Mouse (Mus musculus) left cerebral cortex, postnatal 14 days (tissue): ENCODE data around the gene Zc3h8. TPM values are rescaled to one million over a fixed set of nuclear protein-coding genes. Genes with fewer than 3 reads are reported as not detected.

Source experiments
- DNase-seq, 2 experiments: peaks; one replicate each; pipeline ENCODE4 v3.0.0; 2021 to 2022; ENCODE audit warnings: low spot score in 2 of 2, mixed read lengths in 1 of 2
- intact Hi-C: fragments of 180-260 bp; cut with DNase I; formaldehyde crosslinking; loops from one replicate; pipeline ENCODE4 v1.15.1; 2025
- long read RNA-seq, 2 experiments: library from polyadenylated mRNA; stranded (forward); transcript quantifications; one replicate each; pipeline ENCODE4 v2.0.0; 2021
- total RNA-seq, 2 experiments: library from RNA; stranded (reverse); gene quantifications; 2 replicates each; pipeline ENCODE4 v1.2.3; 2021

The Zc3h8 gene
- total RNA-seq = 1 to 10 TPM; 6.7 to 7.0 TPM
- long read RNA-seq, experiment 1, transcript Zc3h8-201 (9 exons, 1,624 nt) = major isoform, 12 of 20 reads
- long read RNA-seq, experiment 1, partial matches to known transcripts = 3 of 20 reads
- long read RNA-seq, experiment 1, other reads (novel, unspliced or antisense) = 5 of 20 reads
- long read RNA-seq, experiment 2, transcript Zc3h8-201 (9 exons, 1,624 nt) = major isoform, 12 of 20 reads
- long read RNA-seq, experiment 2, partial matches to known transcripts = 1 of 20 reads
- long read RNA-seq, experiment 2, other reads (novel, unspliced or antisense) = 7 of 20 reads

GRCm38 (mm10) chr2:128943538-128944528 is at the start of gene Zc3h8:
Zc3h8 (minus strand) TSS chr2:128944077.
- intact Hi-C loops = loop anchor here (5.0 to 10.0 kb wide), 2 partner anchors 82 to 491 kb away; partner anchors contain the start of gene Fbln7
- DNase-seq = peak; percentile 97 to 98

- DNase-seq = peak in 1 of 2 experiments; percentile 9
- intact Hi-C loops = no loop called here
Measured at GRCm38 (mm10) chr2:128984746-128985145, 40.9 kb upstream of the Zc3h8 start.

- intact Hi-C loops = no loop called here
- DNase-seq = no peak
Measured at GRCm38 (mm10) chr2:128975572-128975971, 31.7 kb upstream of the Zc3h8 start.

GRCm38 (mm10) chr2:128972301-128972700 is 28.4 kb upstream of the Zc3h8 start:
- intact Hi-C loops = no loop called here
- DNase-seq = no peak

- no peak for DNase-seq
- intact Hi-C loops = no loop called here
Measured at GRCm38 (mm10) chr2:128968475-128969083, 24.7 kb upstream of the Zc3h8 start.

GRCm38 (mm10) chr2:128967661-128968441 is 24.0 kb upstream of the Zc3h8 start, which contains the start of gene Gm10762:
Gm10762 (minus strand) TSS chr2:128967725.
- intact Hi-C loops = no loop called here
- peak; percentile 62 to 66 for DNase-seq

- intact Hi-C loops = no loop called here
- peak; percentile 98 to 99 for DNase-seq
Measured at GRCm38 (mm10) chr2:128966641-128967580, 23.0 kb upstream of the Zc3h8 start, which contains the start of gene Zc3h6. Zc3h6 (plus strand) TSS chr2:128967402.

GRCm38 (mm10) chr2:128966236-128966635 is 22.4 kb upstream of the Zc3h8 start:
- no peak for DNase-seq
- intact Hi-C loops = no loop called here

GRCm38 (mm10) chr2:128965505-128966105 is 21.7 kb upstream of the Zc3h8 start:
- intact Hi-C loops = loop anchor here (2.0 kb wide), 1 partner anchor 17 kb away; no protein-coding TSS in a partner anchor
- no peak for DNase-seq

GRCm38 (mm10) chr2:128954186-128954585 is 10.3 kb upstream of the Zc3h8 start:
- no peak for DNase-seq

GRCm38 (mm10) chr2:128947962-128948588 is 4.2 kb upstream of the Zc3h8 start:
- intact Hi-C loops = loop anchor here (2.0 to 10.0 kb wide), 3 partner anchors 17 to 487 kb away; no protein-coding TSS in a partner anchor
- DNase-seq = peak; percentile 31 to 53

More at GRCm38 (mm10) chr2:128954186-128954585, 10.3 kb upstream of the Zc3h8 start:
- intact Hi-C loops = no loop called here

GRCm38 (mm10) chr2:128936256-128936655 is 7.6 kb downstream of the Zc3h8 start:
- intact Hi-C loops = no loop called here
- DNase-seq = no peak

- intact Hi-C loops = no loop called here
- no peak for DNase-seq
Measured at GRCm38 (mm10) chr2:128930704-128931103, 13.2 kb downstream of the Zc3h8 start.

- peak in 1 of 2 experiments; percentile 21 for DNase-seq
- intact Hi-C loops = no loop called here
Measured at GRCm38 (mm10) chr2:128928446-128928845, 15.4 kb downstream of the Zc3h8 start.

GRCm38 (mm10) chr2:128924799-128925198 is 19.1 kb downstream of the Zc3h8 start:
- intact Hi-C loops = no loop called here
- no peak for DNase-seq

- intact Hi-C loops = no loop called here
Measured at GRCm38 (mm10) chr2:128916528-128916927, 27.3 kb downstream of the Zc3h8 start.

GRCm38 (mm10) chr2:128914978-128915377 is 28.9 kb downstream of the Zc3h8 start:
- intact Hi-C loops = no loop called here
- no peak for DNase-seq

More at GRCm38 (mm10) chr2:128916528-128916927, 27.3 kb downstream of the Zc3h8 start:
- DNase-seq = peak; percentile 6
